Comparison of ENCODE assay signal across 9 mouse cellular contexts in the genomic region with DNA sequence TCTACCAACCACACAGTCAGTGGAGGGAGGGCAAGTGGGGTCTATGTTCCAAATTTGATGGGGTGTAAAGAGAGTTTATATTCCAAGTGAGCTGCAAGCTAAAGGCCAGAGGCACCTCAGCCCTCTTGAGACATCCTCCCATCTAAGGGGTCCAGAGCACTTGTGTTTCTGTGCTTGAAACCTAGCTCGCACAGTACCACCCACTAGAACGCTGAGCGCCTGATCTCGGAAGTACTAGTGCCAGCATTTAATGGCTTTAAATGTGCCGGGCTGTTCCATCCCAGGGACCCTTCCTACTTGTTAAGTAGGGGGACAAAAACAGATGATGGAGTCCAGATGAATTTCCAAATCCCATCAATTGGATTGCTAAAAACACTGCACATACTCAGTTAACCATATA. TPM values are rescaled to one million over a fixed set of nuclear protein-coding genes. Genes with fewer than 3 reads are reported as not detected.
DNase-seq lines count a peak whose midpoint lies in the region; ATAC-seq lines count a peak whose summit lies in the region.
"Had no signal": no experiment of that assay in that cellular context is flagged by ENCODE, and none has a peak within 500 bp of the region (broad histone marks: within the 10 kb centered on the region; RNA-seq: fewer than 3 reads in every experiment).

No protein-coding gene starts in this region.

- H3K36me3 ChIP-seq in kidney, embryonic 16.5 days (ENCODE audit: insufficient read depth, low read length): no peaks in the 10 kb centered on the region
- H3K36me3 ChIP-seq in forebrain, embryonic 10.5 days (replicated peaks): no peaks in the 10 kb centered on the region
- no peaks in the 10 kb centered on the region for H3K36me3 ChIP-seq in hindbrain, embryonic 15.5 days
- H3K36me3 ChIP-seq in midbrain, embryonic 16.5 days (ENCODE audit: control insufficient read depth, insufficient read depth, low read length): no peaks in the 10 kb centered on the region

- peak overlapping the region; percentile 88 for H3K4me2 ChIP-seq in kidney, embryonic 16.5 days (replicated peaks; ENCODE audit: low read depth, low read length)
- H3K4me2 ChIP-seq in hindbrain, embryonic 15.5 days: peak overlapping the region; percentile 62
- H3K4me2 ChIP-seq in midbrain, embryonic 16.5 days (ENCODE audit: low read length): peak overlapping the region; percentile 83

- WGBS in kidney, embryonic 16.5 days: 64% methylated on average over 5 of the region's 5 CpGs
- 57% methylated on average over 5 of the region's 5 CpGs for WGBS in forebrain, embryonic 10.5 days
- WGBS in hindbrain, embryonic 15.5 days: 40% methylated on average over 5 of the region's 5 CpGs
- 33% methylated on average over 5 of the region's 5 CpGs for WGBS in midbrain, embryonic 16.5 days

- H3K9ac ChIP-seq in kidney, embryonic 16.5 days (replicated peaks; ENCODE audit: low read length): no peak overlapping the region
- H3K9ac ChIP-seq in hindbrain, embryonic 15.5 days: peak overlapping the region; percentile 4
- H3K9ac ChIP-seq in midbrain, embryonic 16.5 days (ENCODE audit: low read depth, low read length): peak overlapping the region; percentile 96

- H3K9me3 ChIP-seq in kidney, embryonic 16.5 days (ENCODE audit: low read length): no peaks in the 10 kb centered on the region
- H3K9me3 ChIP-seq in forebrain, embryonic 10.5 days: no peaks in the 10 kb centered on the region
- H3K9me3 ChIP-seq in hindbrain, embryonic 15.5 days: no peaks in the 10 kb centered on the region
- no peaks in the 10 kb centered on the region for H3K9me3 ChIP-seq in midbrain, embryonic 16.5 days (replicated peaks; ENCODE audit: control insufficient read depth, low read length, poor library complexity, severe bottlenecking)
- H3K9me3 ChIP-seq: megakaryocyte, embryonic 14.5 days had no signal

- H3K4me3 ChIP-seq in kidney, embryonic 16.5 days (ENCODE audit: low read length): no peak overlapping the region
- H3K4me3 ChIP-seq in forebrain, embryonic 10.5 days: peak overlapping the region; percentile 85; the same call in 1 of the 2 replicates
- peak overlapping the region; percentile 92 for H3K4me3 ChIP-seq in hindbrain, embryonic 15.5 days
- H3K4me3 ChIP-seq in midbrain, embryonic 16.5 days (ENCODE audit: low read depth, low read length): peak overlapping the region; percentile 89

- H3K4me1 ChIP-seq in kidney, embryonic 16.5 days (ENCODE audit: insufficient read depth, low read length): peaks cover 35% of the 10 kb centered on the region
- H3K4me1 ChIP-seq in forebrain, embryonic 10.5 days: peaks cover 73% of the 10 kb centered on the region
- peaks cover 54% of the 10 kb centered on the region for H3K4me1 ChIP-seq in hindbrain, embryonic 15.5 days (replicated peaks)
- peaks cover 53% of the 10 kb centered on the region for H3K4me1 ChIP-seq in midbrain, embryonic 16.5 days (ENCODE audit: control insufficient read depth, insufficient read depth, low read length)

- no peak overlapping the region for H3K27ac ChIP-seq in kidney, embryonic 16.5 days (ENCODE audit: low read length)
- H3K27ac ChIP-seq in forebrain, embryonic 10.5 days: no peak overlapping the region
- no peak overlapping the region for H3K27ac ChIP-seq in hindbrain, embryonic 15.5 days (replicated peaks)
- no peak overlapping the region for H3K27ac ChIP-seq in midbrain, embryonic 16.5 days (ENCODE audit: low read length)

- ATAC-seq in kidney, embryonic 16.5 days (ENCODE audit: low FRiP score, low TSS enrichment): no peak
- no peak for ATAC-seq in hindbrain, embryonic 15.5 days (ENCODE audit: low FRiP score, low read depth)
- no peak for ATAC-seq in midbrain, embryonic 16.5 days

- intact Hi-C loops in left cerebral cortex, postnatal 4 days (cut with DNase I): loop anchor here (5.0 kb wide), 1 partner anchor 236 kb away; no protein-coding TSS in a partner anchor

- H3K27me3 ChIP-seq in kidney, embryonic 16.5 days (ENCODE audit: insufficient read depth, low read length): no peaks in the 10 kb centered on the region
- H3K27me3 ChIP-seq in forebrain, embryonic 10.5 days (ENCODE audit: poor library complexity, severe bottlenecking): no peaks in the 10 kb centered on the region
- no peaks in the 10 kb centered on the region for H3K27me3 ChIP-seq in hindbrain, embryonic 15.5 days
- H3K27me3 ChIP-seq in midbrain, embryonic 16.5 days (ENCODE audit: control insufficient read depth, insufficient read depth, low read depth, low read length): no peaks in the 10 kb centered on the region

- DNase-seq in kidney, postnatal 10 days: no peak
- no peak for DNase-seq in forebrain, embryonic 10.5 days (ENCODE audit: extremely low spot score, low spot score)
- no peak for DNase-seq in urinary bladder, adult 2 months (ENCODE audit: low spot score)
- no peak for DNase-seq in thymus, postnatal 10 days (ENCODE audit: low spot score in 2 of 2)
- no peak for DNase-seq in left cerebral cortex, postnatal 4 days

RNA-seq across cellular contexts. Expression of a gene that starts 1.9 kb away (rescaled TPM):
- 13.7 and 15.4 TPM in 2 replicates for polyA plus RNA-seq in kidney, embryonic 16.5 days (2015; fragmentation: Nextera tagmentation; extraction: Ambion mirVana)
- polyA plus RNA-seq in forebrain, embryonic 10.5 days (2016; fragmentation: Nextera tagmentation; extraction: Ambion mirVana): 14.2 and 15.4 TPM in 2 replicates
- polyA plus RNA-seq in hindbrain, embryonic 15.5 days (2015; fragmentation: Nextera tagmentation; extraction: Ambion mirVana): 33.9 and 34.2 TPM in 2 replicates
- 27.3 and 28.5 TPM in 2 replicates for polyA plus RNA-seq in midbrain, embryonic 16.5 days (2015; fragmentation: Nextera tagmentation; extraction: Ambion mirVana)
- 17.4 and 20.1 TPM in 2 replicates for polyA plus RNA-seq in urinary bladder, adult 2 months (2012; rRNA removed)
- 10 to 100 TPM; 51.3 to 51.4 TPM for total RNA-seq in left cerebral cortex, postnatal 4 days (2021)
